Mouse (Mus musculus): ENCODE results near the gene H2-DMb1.

H2-DMb1 gene

GRCm38 (mm10) chr17:34196491-34196890 is 43.6 kb downstream of the H2-DMb1 start:
- no peak for DNase-seq (ENCODE audit: low spot score)

- peak; percentile 44 for DNase-seq (ENCODE audit: low spot score)
Measured at GRCm38 (mm10) chr17:34196941-34197894, 44.3 kb downstream of the H2-DMb1 start, which contains the start of gene Psmb8. Gene Psmb8 (plus strand): TSS chr17:34197721.

- no peak for DNase-seq (ENCODE audit: low spot score)
Measured at GRCm38 (mm10) chr17:34197904-34198520, 45.1 kb downstream of the H2-DMb1 start.

GRCm38 (mm10) chr17:34198521-34198912 is 45.6 kb downstream of the H2-DMb1 start:
- no peak for DNase-seq (ENCODE audit: low spot score)

GRCm38 (mm10) chr17:34199050-34199619 is 46.3 kb downstream of the H2-DMb1 start:
- no peak for DNase-seq (ENCODE audit: low spot score)

- DNase-seq (ENCODE audit: low spot score): no peak
Measured at GRCm38 (mm10) chr17:34200047-34200446, 47.2 kb downstream of the H2-DMb1 start.

- DNase-seq (ENCODE audit: low spot score): no peak
Measured at GRCm38 (mm10) chr17:34200772-34201505, 48.1 kb downstream of the H2-DMb1 start.

GRCm38 (mm10) chr17:34201506-34202055 is 48.7 kb downstream of the H2-DMb1 start:
- no peak for DNase-seq (ENCODE audit: low spot score)

- no peak for DNase-seq (ENCODE audit: low spot score)
Measured at GRCm38 (mm10) chr17:34202760-34203442, 50.0 kb downstream of the H2-DMb1 start.

GRCm38 (mm10) chr17:34203444-34203843 is 50.6 kb downstream of the H2-DMb1 start, which contains the start of gene Tap2:
Gene Tap2 (plus strand): TSS chr17:34203527.
- DNase-seq (ENCODE audit: low spot score): no peak

GRCm38 (mm10) chr17:34204303-34205010 is 51.6 kb downstream of the H2-DMb1 start:
- peak; percentile 78 for DNase-seq (ENCODE audit: low spot score)

GRCm38 (mm10) chr17:34205021-34205745 is 52.3 kb downstream of the H2-DMb1 start:
- no peak for DNase-seq (ENCODE audit: low spot score)

- peak; percentile 65 for DNase-seq (ENCODE audit: low spot score)
Measured at GRCm38 (mm10) chr17:34205746-34206176, 52.9 kb downstream of the H2-DMb1 start.

- no peak for DNase-seq (ENCODE audit: low spot score)
Measured at GRCm38 (mm10) chr17:34206731-34207130, 53.9 kb downstream of the H2-DMb1 start.

GRCm38 (mm10) chr17:34207456-34207855 is 54.6 kb downstream of the H2-DMb1 start:
- no peak for DNase-seq (ENCODE audit: low spot score)

GRCm38 (mm10) chr17:34207866-34208265 is 55.0 kb downstream of the H2-DMb1 start:
- DNase-seq (ENCODE audit: low spot score): no peak

GRCm38 (mm10) chr17:34208421-34208820 is 55.5 kb downstream of the H2-DMb1 start:
- DNase-seq (ENCODE audit: low spot score): no peak

GRCm38 (mm10) chr17:34209680-34210079 is 56.8 kb downstream of the H2-DMb1 start:
- no peak for DNase-seq (ENCODE audit: low spot score)
